Mouse (Mus musculus) spleen, embryonic (tissue): Measurements from ENCODE around the gene Kdm2b.

Experiments
- CTCF ChIA-PET: fragments of 350-600 bp; sonication (Branson Sonifier 250); formaldehyde crosslinking; loops from one replicate; lab custom pipeline; 2022; lab: Charles Lee

Gene Kdm2b

GRCm38 (mm10) chr5:122899777-122900557 is 89.7 kb downstream of the Kdm2b start:
- CTCF ChIA-PET, result interaction anchor here (1.1 kb wide), 1 partner anchor 476 kb away, joined by 3 read pairs; no protein-coding TSS in a partner anchor

GRCm38 (mm10) chr5:122898963-122899776 is 90.5 kb downstream of the Kdm2b start:
- CTCF ChIA-PET, result interaction anchor here (1.4 kb wide), 1 partner anchor 18 kb away, joined by 3 read pairs; no protein-coding TSS in a partner anchor

- CTCF ChIA-PET, result interaction anchor here (1.4 kb wide), 1 partner anchor 17 kb away, joined by 3 read pairs; no protein-coding TSS in a partner anchor
Measured at GRCm38 (mm10) chr5:122898153-122898552, 91.5 kb downstream of the Kdm2b start.

- CTCF ChIA-PET, result interaction anchor here (0.5 to 1.2 kb wide), 6 partner anchors 10 to 913 kb away, joined by 3 to 18 read pairs (median 9); no protein-coding TSS in a partner anchor
Measured at GRCm38 (mm10) chr5:122894821-122895220, 94.8 kb downstream of the Kdm2b start.

GRCm38 (mm10) chr5:122894007-122894637 is 95.5 kb downstream of the Kdm2b start:
- CTCF ChIA-PET, result interaction anchor here (0.6 kb wide), 1 partner anchor 172 kb away, joined by 5 read pairs; no protein-coding TSS in a partner anchor

GRCm38 (mm10) chr5:122893270-122893669 is 96.4 kb downstream of the Kdm2b start:
- CTCF ChIA-PET, result interaction anchor here (0.5 to 0.7 kb wide), 2 partner anchors 25 to 291 kb away, joined by 4 to 6 read pairs; no protein-coding TSS in a partner anchor

GRCm38 (mm10) chr5:122890396-122890795 is 99.2 kb downstream of the Kdm2b start:
- CTCF ChIA-PET, result no interaction called here

GRCm38 (mm10) chr5:122888612-122889214 is 100.9 kb downstream of the Kdm2b start:
- CTCF ChIA-PET, result no interaction called here

GRCm38 (mm10) chr5:122887926-122888611 is 101.6 kb downstream of the Kdm2b start:
- CTCF ChIA-PET, result interaction anchor here (0.6 to 0.7 kb wide), 2 partner anchors 454 to 782 kb away, joined by 3 to 4 read pairs; no protein-coding TSS in a partner anchor

GRCm38 (mm10) chr5:122887033-122887432 is 102.6 kb downstream of the Kdm2b start:
- CTCF ChIA-PET, result no interaction called here

- CTCF ChIA-PET, result interaction anchor here (0.7 kb wide), 1 partner anchor 84 kb away, joined by 3 read pairs; no protein-coding TSS in a partner anchor
Measured at GRCm38 (mm10) chr5:122884594-122885348, 104.9 kb downstream of the Kdm2b start.

- CTCF ChIA-PET, result interaction anchor here (1.0 kb wide), 1 partner anchor 11 kb away, joined by 3 read pairs; no protein-coding TSS in a partner anchor
Measured at GRCm38 (mm10) chr5:122883652-122884235, 105.9 kb downstream of the Kdm2b start.

GRCm38 (mm10) chr5:122883237-122883636 is 106.4 kb downstream of the Kdm2b start:
- CTCF ChIA-PET, result interaction anchor here (1.0 kb wide), 1 partner anchor 12 kb away, joined by 3 read pairs; no protein-coding TSS in a partner anchor

- CTCF ChIA-PET, result interaction anchor here (1.0 kb wide), 1 partner anchor 13 kb away, joined by 3 read pairs; no protein-coding TSS in a partner anchor
Measured at GRCm38 (mm10) chr5:122882256-122883050, 107.2 kb downstream of the Kdm2b start.

GRCm38 (mm10) chr5:122881313-122881712 is 108.3 kb downstream of the Kdm2b start:
- CTCF ChIA-PET, result interaction anchor here (1.3 kb wide), 1 partner anchor 17 kb away, joined by 3 read pairs; no protein-coding TSS in a partner anchor

- CTCF ChIA-PET, result interaction anchor here (0.6 to 1.3 kb wide), 3 partner anchors 18 to 1169 kb away, joined by 3 to 4 read pairs (median 3); no protein-coding TSS in a partner anchor
Measured at GRCm38 (mm10) chr5:122880241-122880980, 109.2 kb downstream of the Kdm2b start.

GRCm38 (mm10) chr5:122876671-122877070 is 113.0 kb downstream of the Kdm2b start:
- CTCF ChIA-PET, result no interaction called here
